Mouse (Mus musculus) spleen, postnatal 36 days (tissue): ENCODE data around the gene Ar.

ENCODE experiments used
- DNase-seq, 2 experiments: peaks; one replicate each; pipeline ENCODE4 v3.0.0; 2022; ENCODE audit warnings: low spot score in 2 of 2, mixed read lengths in 1 of 2

The Ar gene

GRCm38 (mm10) chrX:98148531-98149342, at the start of gene Ar:
Gene Ar, plus strand, starts transcription at chrX:98148769.
- no peak for DNase-seq

- DNase-seq, result no peak
These were observed 1.3 kb downstream of the Ar start for GRCm38 (mm10) chrX:98149724-98150392.

- DNase-seq, result no peak
These were observed 2.0 kb downstream of the Ar start for GRCm38 (mm10) chrX:98150393-98151119.

- DNase-seq, result no peak
These were observed 41.2 kb downstream of the Ar start for GRCm38 (mm10) chrX:98189759-98190158.

- no peak for DNase-seq
These were observed 57.2 kb downstream of the Ar start for GRCm38 (mm10) chrX:98205766-98206165.

- no peak for DNase-seq
These were observed 58.6 kb downstream of the Ar start for GRCm38 (mm10) chrX:98207166-98207565.

GRCm38 (mm10) chrX:98216103-98216502, 67.5 kb downstream of the Ar start:
- DNase-seq, result no peak

GRCm38 (mm10) chrX:98239011-98239410, 90.4 kb downstream of the Ar start:
- DNase-seq, result no peak

GRCm38 (mm10) chrX:98245108-98245507, 96.5 kb downstream of the Ar start:
- no peak for DNase-seq

- no peak for DNase-seq
These were observed 99.8 kb downstream of the Ar start for GRCm38 (mm10) chrX:98248363-98248762.

GRCm38 (mm10) chrX:98259620-98260019, 111.1 kb downstream of the Ar start:
- peak in 1 of 2 experiments; percentile 1 for DNase-seq

GRCm38 (mm10) chrX:98265755-98266154, 117.2 kb downstream of the Ar start:
- peak in 1 of 2 experiments; percentile 0 for DNase-seq

- DNase-seq, result no peak
These were observed 122.8 kb downstream of the Ar start for GRCm38 (mm10) chrX:98271361-98271760.

GRCm38 (mm10) chrX:98291763-98292162, 143.2 kb downstream of the Ar start:
- no peak for DNase-seq

GRCm38 (mm10) chrX:98300685-98301084, 152.1 kb downstream of the Ar start:
- no peak for DNase-seq

- DNase-seq, result no peak
These were observed 153.4 kb downstream of the Ar start for GRCm38 (mm10) chrX:98301924-98302323.

GRCm38 (mm10) chrX:98315961-98316360, 167.4 kb downstream of the Ar start:
- no peak for DNase-seq

- DNase-seq, result no peak
These were observed 168.9 kb downstream of the Ar start for GRCm38 (mm10) chrX:98317483-98317882.

- no peak for DNase-seq
These were observed 174.5 kb downstream of the Ar start for GRCm38 (mm10) chrX:98323105-98323504.

GRCm38 (mm10) chrX:98347481-98347880, 198.9 kb downstream of the Ar start:
- DNase-seq, result no peak

- DNase-seq, result no peak
These were observed 199.5 kb downstream of the Ar start for GRCm38 (mm10) chrX:98348036-98348435.
